Mouse (Mus musculus): ENCODE data around the gene Gm49396.

DNA sequence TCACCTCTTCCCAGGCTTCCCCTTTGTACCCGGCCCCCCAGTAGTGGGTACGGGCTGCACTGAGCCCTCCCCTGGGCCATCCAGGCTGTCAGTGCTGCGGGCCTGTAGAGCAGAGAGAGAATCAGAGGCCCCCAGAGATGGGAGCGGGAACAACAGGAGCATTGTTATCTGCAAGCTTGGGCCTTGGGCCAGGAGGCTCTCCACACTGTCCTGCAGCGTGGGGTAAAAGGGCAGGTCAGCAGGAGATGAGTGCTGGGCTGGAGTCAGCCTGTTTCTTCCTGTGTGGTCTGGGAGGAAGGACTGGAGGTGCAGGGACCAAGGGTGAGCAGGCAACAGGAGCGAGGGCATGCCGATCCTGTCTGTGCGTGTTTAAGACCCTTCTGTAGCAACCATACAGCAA is 30.2 kb upstream of the Gm49396 start:
- TF ChIP-seq POLR2A (IDR thresholded peaks at IDR 0.05; ENCODE audit: borderline replicate concordance, extremely low read depth, insufficient read depth, insufficient read length, poor library complexity, severe bottlenecking) (no peak), CTCF (IDR thresholded peaks at IDR 0.05; ENCODE audit: borderline replicate concordance, extremely low read depth, insufficient read depth, insufficient read length) (no peak)

All from brain, embryonic 14.5 days (tissue).